Mouse (Mus musculus) CH12.LX (cell line): ENCODE results near the gene Samd13. TPM values are rescaled to one million over a fixed set of nuclear protein-coding genes. Genes with fewer than 3 reads are reported as not detected.

Experiments
- DNase-seq: peaks from one replicate; pipeline ENCODE4 v3.0.0-alpha.2; 2013; ENCODE audit errors: extremely low read depth
- H3K27ac ChIP-seq: 2 replicates; pipeline ENCODE4 v1.5.1; 2012; ENCODE audit warnings: low read depth, mild to moderate bottlenecking, control low read depth, moderate library complexity; ENCODE audit not compliant: insufficient read depth
- H3K27me3 ChIP-seq: replicated peaks from 2 replicates; pipeline ENCODE3; 2012; ENCODE audit warnings: inconsistent platforms
- H3K36me3 ChIP-seq, 2 experiments: replicated peaks in 1 of 2; 2 replicates each; pipeline versions ENCODE3 to v1.6.1; 2012; ENCODE audit warnings: inconsistent platforms in 1 of 2, low read length in 1 of 2, mild to moderate bottlenecking in 1 of 2, mixed read lengths in 1 of 2, moderate library complexity in 1 of 2; ENCODE audit not compliant: control insufficient read depth in 1 of 2, insufficient read depth in 1 of 2
- H3K4me1 ChIP-seq, 2 experiments: 2 replicates each; pipeline ENCODE4 v1.6.1; 2012; ENCODE audit warnings: inconsistent platforms in 1 of 2, moderate library complexity in 1 of 2; ENCODE audit not compliant: insufficient read depth in 2 of 2, control insufficient read depth in 1 of 2
- H3K4me2 ChIP-seq: 2 replicates; pipeline ENCODE4 v1.6.1; 2012; ENCODE audit warnings: low read depth, mild to moderate bottlenecking, control low read depth; ENCODE audit not compliant: poor library complexity, insufficient read depth, severe bottlenecking
- H3K4me3 ChIP-seq, 3 experiments: fragments of 150-350 bp in 1 of 3; sonication (generic) in 1 of 3; replicated peaks in 1 of 3; 2 replicates each; pipeline versions ENCODE3 to v1.5.1; 2011 to 2012; ENCODE audit warnings: low read depth in 2 of 3, low read length in 2 of 3, mild to moderate bottlenecking in 2 of 3, moderate library complexity in 2 of 3, control low read depth in 1 of 3, improper control_type of control experiment in 1 of 3, inconsistent platforms in 1 of 3, mixed read lengths in 1 of 3; ENCODE audit not compliant: poor library complexity in 1 of 3
- H3K79me2 ChIP-seq: replicated peaks from 2 replicates; pipeline ENCODE4 v1.6.1; 2012; ENCODE audit warnings: mild to moderate bottlenecking, moderate library complexity; ENCODE audit not compliant: control insufficient read depth, poor library complexity, insufficient read depth, severe bottlenecking; ENCODE audit errors: extremely low read depth
- H3K9ac ChIP-seq: 2 replicates; pipeline ENCODE4 v1.6.1; 2012; ENCODE audit warnings: low read depth, mild to moderate bottlenecking, control low read depth, moderate library complexity; ENCODE audit not compliant: insufficient read depth
- H3K9me3 ChIP-seq: replicated peaks from 2 replicates; pipeline ENCODE3; 2012; ENCODE audit warnings: low read length, inconsistent platforms, mixed read lengths
- CHD1 ChIP-seq: IDR thresholded peaks from 2 replicates; pipeline ENCODE4 v1.6.1; 2012; ENCODE audit warnings: low read depth, low read length, improper control_type of control experiment, inconsistent platforms
- CTCF ChIP-seq, 2 experiments: IDR thresholded peaks in 1 of 2; conservative IDR thresholded peaks in 1 of 2; 2 replicates each; pipeline ENCODE4 v1.5.1; 2011 to 2012; ENCODE audit warnings: low read depth in 2 of 2, low read length in 2 of 2, improper control_type of control experiment in 1 of 2, inconsistent platforms in 1 of 2, mild to moderate bottlenecking in 1 of 2, moderate library complexity in 1 of 2
- ELF1 ChIP-seq: IDR thresholded peaks from 2 replicates; pipeline ENCODE4 v1.6.1; 2014; ENCODE audit warnings: low read depth, mild to moderate bottlenecking, inconsistent platforms, low read length, improper control_type of control experiment
- ETS1 ChIP-seq: conservative IDR thresholded peaks from 2 replicates; pipeline ENCODE4 v1.6.1; 2012; ENCODE audit warnings: low read depth, mild to moderate bottlenecking, inconsistent platforms, low read length, improper control_type of control experiment, moderate library complexity
- HCFC1 ChIP-seq: IDR thresholded peaks from 2 replicates; pipeline ENCODE4 v1.6.1; 2012; ENCODE audit warnings: low read depth, mild to moderate bottlenecking, inconsistent platforms, low read length, improper control_type of control experiment
- JUN ChIP-seq: IDR thresholded peaks from 2 replicates; pipeline ENCODE4 v1.6.1; 2011; ENCODE audit warnings: low read depth, mild to moderate bottlenecking, low read length, improper control_type of control experiment, moderate library complexity; ENCODE audit not compliant: insufficient read depth
- KAT2A ChIP-seq: IDR thresholded peaks from 2 replicates; pipeline ENCODE4 v1.6.1; 2012; ENCODE audit warnings: low read length, improper control_type of control experiment, inconsistent platforms; ENCODE audit not compliant: insufficient replicate concordance
- MAFK ChIP-seq: IDR thresholded peaks from 2 replicates; pipeline ENCODE4 v1.6.1; 2011; ENCODE audit warnings: low read length, improper control_type of control experiment; ENCODE audit not compliant: insufficient replicate concordance
- MAX ChIP-seq: IDR thresholded peaks from 2 replicates; pipeline ENCODE4 v1.6.1; 2011; ENCODE audit warnings: low read length, improper control_type of control experiment
- MAZ ChIP-seq: IDR thresholded peaks from 2 replicates; pipeline ENCODE4 v1.6.1; 2012; ENCODE audit warnings: low read depth, mild to moderate bottlenecking, inconsistent platforms, low read length, improper control_type of control experiment, moderate library complexity
- MEF2A ChIP-seq: IDR thresholded peaks from 2 replicates; pipeline ENCODE4 v1.6.1; 2014; ENCODE audit warnings: low read depth, mild to moderate bottlenecking, inconsistent platforms, low read length, improper control_type of control experiment, borderline replicate concordance
- MXI1 ChIP-seq: IDR thresholded peaks from 2 replicates; pipeline ENCODE4 v1.6.1; 2011; ENCODE audit warnings: mild to moderate bottlenecking, low read depth, low read length, improper control_type of control experiment
- MYC ChIP-seq: IDR thresholded peaks from 2 replicates; pipeline ENCODE4 v1.6.1; 2011; ENCODE audit warnings: low read depth, mild to moderate bottlenecking, improper control_type of control experiment, low read length
- POLR2AphosphoS2 ChIP-seq: IDR thresholded peaks from 2 replicates; pipeline ENCODE4 v1.6.1; 2011; ENCODE audit warnings: low read depth, low read length, improper control_type of control experiment
- SIN3A ChIP-seq: IDR thresholded peaks from 2 replicates; pipeline ENCODE4 v1.6.1; 2012; ENCODE audit warnings: low read length, improper control_type of control experiment, inconsistent platforms
- TCF12 ChIP-seq: IDR thresholded peaks from 2 replicates; pipeline ENCODE4 v1.6.1; 2014; ENCODE audit warnings: low read depth, mild to moderate bottlenecking, inconsistent platforms, low read length, improper control_type of control experiment
- UBTF ChIP-seq: IDR thresholded peaks from 2 replicates; pipeline ENCODE4 v1.6.1; 2012; ENCODE audit warnings: low read depth, mild to moderate bottlenecking, inconsistent platforms, low read length, improper control_type of control experiment, moderate library complexity
- USF1 ChIP-seq: IDR thresholded peaks from 2 replicates; pipeline ENCODE4 v1.6.1; 2014; ENCODE audit warnings: low read depth, mild to moderate bottlenecking, inconsistent platforms, low read length, improper control_type of control experiment
- ZC3H11A ChIP-seq: IDR thresholded peaks from 2 replicates; pipeline ENCODE4 v1.6.1; 2012; ENCODE audit warnings: low read depth, mild to moderate bottlenecking, inconsistent platforms, low read length, improper control_type of control experiment
- ZKSCAN1 ChIP-seq: IDR thresholded peaks from 2 replicates; pipeline ENCODE4 v1.6.1; 2012; ENCODE audit warnings: low read depth, inconsistent platforms, low read length, improper control_type of control experiment, borderline replicate concordance
- dilution Hi-C: fragments of 300-500 bp; cut with MboI; formaldehyde crosslinking; loops from 2 replicates; pipeline ENCODE4 v1.14.3; 2020; ENCODE audit warnings: low sequenced_read_pairs; ENCODE audit not compliant: extremely low pct_unique_long_range_greater_than_20kb, extremely low pct_ligation_motif_present
- in situ Hi-C: fragments of 300-500 bp; cut with MboI; formaldehyde crosslinking; loops from 3 replicates; pipeline ENCODE4 v1.14.3; 2019; ENCODE audit warnings: low sequenced_read_pairs, low pct_ligation_motif_present, low pct_unique_long_range_greater_than_20kb, mixed read lengths
- polyA plus RNA-seq: library from polyadenylated mRNA; unstranded; fragments of >175 nt; gene quantifications from 2 replicates; pipeline ENCODE4 v1.2.1, GENCODE M21; 2012; ENCODE audit warnings: low read depth; ENCODE audit not compliant: insufficient read length
- total RNA-seq, 2 experiments: library from RNA; depleted of rRNA; stranded (reverse); fragments of 300-350 nt in 1 of 2; fragments of >200 nt in 1 of 2; gene quantifications; 2 replicates each; pipeline ENCODE4 v1.2.3; 2012 to 2014

Gene Samd13
- total RNA-seq (2012; rRNA removed) (not detected in 2 replicates), total RNA-seq (2014; rRNA removed) (not detected in 2 replicates), polyA plus RNA-seq (not detected in 2 replicates)

GRCm38 (mm10) chr3:146684811-146685675, at the start of gene Samd13:
Gene Samd13 (minus strand): TSS chr3:146685592.
- DNase-seq = no peak
- no peak within 1 kb of the TSS for H3K27ac ChIP-seq
- no peaks in the 10 kb centered on the region for H3K79me2 ChIP-seq
- no peaks in the 10 kb centered on the region for H3K9me3 ChIP-seq
- in situ Hi-C loops = no loop called here
- H3K9ac ChIP-seq = no peak within 1 kb of the TSS
- dilution Hi-C loops = no loop called here
- no peaks in the 10 kb centered on the region for H3K27me3 ChIP-seq
- no peak within 1 kb of the TSS for H3K4me3 ChIP-seq
- no peak for TF ChIP-seq ETS1
- no peak for TF ChIP-seq ZC3H11A
- TF ChIP-seq POLR2AphosphoS2 = no peak
- no peak for TF ChIP-seq HCFC1
- no peak for TF ChIP-seq ZKSCAN1
- TF ChIP-seq ELF1 = no peak
- no peak for TF ChIP-seq MEF2A
- TF ChIP-seq CTCF (conservative IDR thresholded peaks at IDR 0.05 in 1 of 2, IDR thresholded peaks at IDR 0.05 in 1 of 2; ENCODE audit: low read depth in 2 of 2, low read length in 2 of 2) = no peak
- no peak for TF ChIP-seq MYC
- no peak for TF ChIP-seq MAX
- no peak for TF ChIP-seq MAZ
- no peak for TF ChIP-seq KAT2A
- TF ChIP-seq TCF12 = no peak
- no peak for TF ChIP-seq CHD1
- no peak for TF ChIP-seq UBTF
- no peak for TF ChIP-seq JUN
- TF ChIP-seq MXI1 = no peak
- no peak for TF ChIP-seq MAFK
- TF ChIP-seq USF1 = no peak
- peaks cover 2 to 9% of the 10 kb centered on the region in 2 experiments; a peak in 2 of 4 replicates for H3K4me1 ChIP-seq
- H3K36me3 ChIP-seq = no peaks in the 10 kb centered on the region
- no peak within 1 kb of the TSS for H3K4me2 ChIP-seq

GRCm38 (mm10) chr3:146731499-146731898, 46.1 kb upstream of the Samd13 start:
- H3K4me3 ChIP-seq = no peak overlapping the region
- in situ Hi-C loops = no loop called here
- H3K4me1 ChIP-seq = no peaks in the 10 kb centered on the region
- H3K9ac ChIP-seq = no peak overlapping the region
- no peaks in the 10 kb centered on the region for H3K79me2 ChIP-seq
- H3K9me3 ChIP-seq = no peaks in the 10 kb centered on the region
- no peak overlapping the region for H3K4me2 ChIP-seq
- no peaks in the 10 kb centered on the region for H3K27me3 ChIP-seq
- peaks cover 30 to 78% of the 10 kb centered on the region in 2 experiments for H3K36me3 ChIP-seq
- H3K27ac ChIP-seq = no peak overlapping the region
- dilution Hi-C loops = no loop called here
- TF ChIP-seq MAFK = peak; percentile 78
- no peak for TF ChIP-seq ELF1
- 0 out of 2 replicates have a peak, but pooled peaks have one; percentile 23 for TF ChIP-seq SIN3A
- no peak for DNase-seq
